Mouse (Mus musculus) liver, adult 2 months (tissue): ENCODE measurements around the gene Tmcc3. TPM values are rescaled to one million over a fixed set of nuclear protein-coding genes. Genes with fewer than 3 reads are reported as not detected.

Experiments
- DNase-seq: peaks from one replicate; pipeline ENCODE4 v3.0.0-alpha.2; 2011; ENCODE audit warnings: low read depth, low spot score; ENCODE audit errors: extremely low read depth
- H3K27ac ChIP-seq: fragments of 200-500 bp; replicated peaks from 2 replicates; pipeline ENCODE4 v1.5.1; 2012; ENCODE audit warnings: low read depth, mild to moderate bottlenecking, control low read depth, inconsistent platforms, low read length; ENCODE audit not compliant: insufficient read depth
- H3K27me3 ChIP-seq: fragments of 200-500 bp; 2 replicates; pipeline ENCODE4 v1.6.1; 2012; ENCODE audit warnings: mild to moderate bottlenecking, moderate library complexity, low read length, inconsistent platforms; ENCODE audit not compliant: control insufficient read depth, insufficient read depth
- H3K36me3 ChIP-seq: fragments of 200-500 bp; 2 replicates; pipeline ENCODE4 v1.6.1; 2012; ENCODE audit warnings: low read length, inconsistent platforms; ENCODE audit not compliant: control insufficient read depth, insufficient read depth
- H3K4me1 ChIP-seq: fragments of 200-500 bp; 2 replicates; pipeline ENCODE4 v1.6.1; 2011; ENCODE audit warnings: low read length; ENCODE audit not compliant: control insufficient read depth, insufficient read depth
- H3K4me3 ChIP-seq: fragments of 200-500 bp; 2 replicates; pipeline ENCODE4 v1.5.1; 2011; ENCODE audit warnings: low read depth, mild to moderate bottlenecking, control low read depth, low read length, moderate library complexity; ENCODE audit not compliant: insufficient read depth
- H3K79me2 ChIP-seq: fragments of 200-500 bp; 2 replicates; pipeline ENCODE4 v1.6.1; 2012; ENCODE audit warnings: inconsistent platforms, mild to moderate bottlenecking, low read length, moderate library complexity; ENCODE audit not compliant: control insufficient read depth, insufficient read depth
- H3K9ac ChIP-seq: fragments of 200-500 bp; 2 replicates; pipeline ENCODE4 v1.6.1; 2012; ENCODE audit warnings: low read depth, mild to moderate bottlenecking, control low read depth, inconsistent platforms, low read length
- CTCF ChIP-seq: fragments of 200-500 bp; IDR thresholded peaks from 2 replicates; pipeline ENCODE4 v1.5.1; 2011; ENCODE audit warnings: low read depth, low read length, control low read depth
- POLR2A ChIP-seq: fragments of 200-500 bp; IDR thresholded peaks from 2 replicates; pipeline ENCODE4 v1.6.1; 2011; ENCODE audit warnings: low read length, control low read depth; ENCODE audit not compliant: insufficient read depth; ENCODE audit errors: extremely low read depth
- WGBS: fragments of 180-500 bp; shearing (Covaris S2); methylation state at CpG from one replicate; pipeline ENCODE4 v1.1.7; 2018; 5-methylcytosine and 5-hydroxymethylcytosine counted together
- polyA plus RNA-seq: library from polyadenylated mRNA; depleted of rRNA; stranded (reverse); fragments of >200 nt; gene quantifications from 2 replicates; pipeline ENCODE4 v1.2.3, GENCODE M21; 2012
- total RNA-seq: library from RNA; depleted of rRNA; stranded (reverse); fragments of >200 nt; gene quantifications from 2 replicates; pipeline ENCODE4 v1.2.3, GENCODE M21; 2014

Gene Tmcc3
- total and polyA plus RNA-seq, 2 experiments: 3.2 to 7.9 TPM

- no peaks in the 10 kb centered on the region for H3K36me3 ChIP-seq
- H3K27ac ChIP-seq: 0 out of 2 replicates have a peak overlapping the region, but pooled peaks have one; percentile 5
- H3K4me1 ChIP-seq: peaks cover 11% of the 10 kb centered on the region
- peak; percentile 86 for DNase-seq
- no peak overlapping the region for H3K9ac ChIP-seq
- H3K79me2 ChIP-seq: no peaks in the 10 kb centered on the region
- WGBS: 43% methylated on average over 13 of the region's 13 CpGs
- H3K27me3 ChIP-seq: peaks cover 3% of the 10 kb centered on the region; the same call in 1 of the 2 replicates
- no peak overlapping the region for H3K4me3 ChIP-seq
- TF ChIP-seq POLR2A: no peak
- no peak for TF ChIP-seq CTCF
Observed at GRCm38 (mm10) chr10:94477366-94478225, 165.8 kb downstream of the Tmcc3 start.

GRCm38 (mm10) chr10:94479646-94480045 is 167.9 kb downstream of the Tmcc3 start:
- peak; percentile 46 for DNase-seq
- H3K79me2 ChIP-seq: no peaks in the 10 kb centered on the region
- no peak overlapping the region for H3K4me3 ChIP-seq
- H3K9ac ChIP-seq: no peak overlapping the region
- H3K4me1 ChIP-seq: peaks cover 11% of the 10 kb centered on the region
- TF ChIP-seq CTCF (no peak), POLR2A (no peak)
- no peaks in the 10 kb centered on the region for H3K36me3 ChIP-seq
- WGBS: 76% methylated on average over 13 of the region's 13 CpGs
- peak overlapping the region; percentile 86 for H3K27ac ChIP-seq
- peaks cover 3% of the 10 kb centered on the region; the same call in 1 of the 2 replicates for H3K27me3 ChIP-seq

- peak; percentile 96 for DNase-seq
- Histone ChIP-seq H3K4me1 (peaks cover 11% of the 10 kb centered on the region), H3K27me3 (peaks cover 3% of the 10 kb centered on the region; the same call in 1 of the 2 replicates), H3K9ac (no peak overlapping the region), H3K79me2 (no peaks in the 10 kb centered on the region), H3K27ac (peak overlapping the region; percentile 54), H3K4me3 (no peak overlapping the region), H3K36me3 (no peaks in the 10 kb centered on the region)
- 45% methylated on average over 13 of the region's 13 CpGs for WGBS
- TF ChIP-seq POLR2A: no peak
- TF ChIP-seq CTCF: no peak
Observed at GRCm38 (mm10) chr10:94480380-94481101, 168.8 kb downstream of the Tmcc3 start.

- no peak overlapping the region for H3K4me3 ChIP-seq
- TF ChIP-seq CTCF: no peak
- TF ChIP-seq POLR2A: no peak
- H3K27ac ChIP-seq: no peak overlapping the region
- H3K9ac ChIP-seq: no peak overlapping the region
- H3K79me2 ChIP-seq: no peaks in the 10 kb centered on the region
- H3K27me3 ChIP-seq: peaks cover 3% of the 10 kb centered on the region; the same call in 1 of the 2 replicates
- H3K36me3 ChIP-seq: no peaks in the 10 kb centered on the region
- DNase-seq: peak; percentile 33
- H3K4me1 ChIP-seq: peaks cover 11% of the 10 kb centered on the region
Observed at GRCm38 (mm10) chr10:94481613-94482012, 169.9 kb downstream of the Tmcc3 start.

GRCm38 (mm10) chr10:94486179-94486578 is 174.4 kb downstream of the Tmcc3 start:
- WGBS: 92% methylated on average over 2 of the region's 2 CpGs

More at GRCm38 (mm10) chr10:94486179-94486578, 174.4 kb downstream of the Tmcc3 start:
- Histone ChIP-seq H3K4me1 (peaks cover 2% of the 10 kb centered on the region; the same call in 1 of the 2 replicates), H3K27ac (no peak overlapping the region), H3K4me3 (no peak overlapping the region), H3K79me2 (no peaks in the 10 kb centered on the region), H3K36me3 (no peaks in the 10 kb centered on the region), H3K27me3 (peaks cover 3% of the 10 kb centered on the region; the same call in 1 of the 2 replicates), H3K9ac (no peak overlapping the region)
- no peak for TF ChIP-seq POLR2A
- no peak for TF ChIP-seq CTCF
- no peak for DNase-seq
